Mouse (Mus musculus) liver, embryonic 11.5 days (tissue): ENCODE measurements around the gene Ccdc151. TPM values are rescaled to one million over a fixed set of nuclear protein-coding genes. Genes with fewer than 3 reads are reported as not detected.

Experiments
- ATAC-seq: fragments of 200-750 bp; cut with Nextera tagmentation; replicated peaks from 2 replicates; pipeline ENCODE4 v1.8.0; 2017; ENCODE audit warnings: moderate number of reproducible peaks, mild to moderate bottlenecking, moderate TSS enrichment, moderate library complexity; ENCODE audit not compliant: low FRiP score
- DNase-seq: peaks from one replicate; pipeline ENCODE4 v3.0.0-alpha.2; 2017; ENCODE audit warnings: low spot score
- H3K27ac ChIP-seq: fragments of 300-500 bp; sonication (generic); 2 replicates; pipeline ENCODE4 v1.5.1; 2014; ENCODE audit warnings: mild to moderate bottlenecking, low read depth, low read length, control low read depth
- H3K27me3 ChIP-seq: fragments of 300-500 bp; sonication (generic); replicated peaks from 2 replicates; pipeline ENCODE4 v1.6.1; 2014; ENCODE audit warnings: low read length, mixed read lengths; ENCODE audit not compliant: control insufficient read depth, insufficient read depth
- H3K36me3 ChIP-seq: fragments of 300-500 bp; sonication (generic); 2 replicates; pipeline ENCODE4 v1.6.1; 2014; ENCODE audit warnings: mild to moderate bottlenecking, low read length, moderate library complexity, mixed read lengths; ENCODE audit not compliant: control insufficient read depth, insufficient read depth
- H3K4me1 ChIP-seq: fragments of 300-500 bp; sonication (generic); replicated peaks from 2 replicates; pipeline ENCODE4 v1.6.1; 2014; ENCODE audit warnings: low read length, mixed read lengths; ENCODE audit not compliant: control insufficient read depth, insufficient read depth
- H3K4me2 ChIP-seq: fragments of 300-500 bp; sonication (generic); 2 replicates; pipeline ENCODE4 v1.6.1; 2014; ENCODE audit warnings: mild to moderate bottlenecking, control low read depth, moderate library complexity
- H3K4me3 ChIP-seq: fragments of 300-500 bp; sonication (generic); 2 replicates; pipeline ENCODE4 v1.5.1; 2014; ENCODE audit warnings: low read depth, low read length, control low read depth
- H3K9ac ChIP-seq: fragments of 300-500 bp; sonication (generic); 2 replicates; pipeline ENCODE4 v1.6.1; 2014; ENCODE audit warnings: low read depth, low read length, control low read depth
- H3K9me3 ChIP-seq: fragments of 300-500 bp; sonication (generic); 2 replicates; pipeline ENCODE4 v1.6.1; 2016; ENCODE audit warnings: low read length, inconsistent platforms, mixed read lengths; ENCODE audit not compliant: control insufficient read depth
- WGBS: fragments of 180-500 bp; shearing (Covaris S2); extraction: QIAGEN DNeasy Blood & Tissue Kit; methylation state at CpG from one replicate; pipeline ENCODE4 v1.1.7; 2014; 5-methylcytosine and 5-hydroxymethylcytosine counted together
- polyA plus RNA-seq: library from polyadenylated mRNA; unstranded; fragments of >200 nt; fragmentation: Nextera tagmentation; extraction: Ambion mirVana; gene quantifications from 2 replicates; pipeline ENCODE4 v1.2.1, GENCODE M21; 2014

Gene Ccdc151
- polyA plus RNA-seq, 1 experiment from 2014 or later, result 0.23 TPM

GRCm38 (mm10) chr9:21987592-21988342, 14.7 kb downstream of the Ccdc151 start:
- no peak overlapping the region for H3K27ac ChIP-seq
- H3K4me3 ChIP-seq, result no peak overlapping the region
- no peak overlapping the region for H3K4me2 ChIP-seq
- H3K9me3 ChIP-seq, result no peaks in the 10 kb centered on the region
- ATAC-seq, result no peak
- WGBS, result 7% methylated on average over 36 of the region's 36 CpGs
- no peak for DNase-seq
- H3K4me1 ChIP-seq, result peaks cover 10% of the 10 kb centered on the region; the same call in 1 of the 2 replicates
- H3K9ac ChIP-seq, result no peak overlapping the region
- H3K36me3 ChIP-seq, result no peaks in the 10 kb centered on the region
- H3K27me3 ChIP-seq, result peaks cover 96% of the 10 kb centered on the region

- no peak for DNase-seq
- Histone ChIP-seq H3K36me3 (no peaks in the 10 kb centered on the region), H3K27me3 (peaks cover 89% of the 10 kb centered on the region), H3K9me3 (0 out of 2 replicates have a peak, but pooled peaks cover 3% of the 10 kb centered on the region), H3K9ac (no peak overlapping the region), H3K27ac (no peak overlapping the region), H3K4me2 (no peak overlapping the region), H3K4me3 (no peak overlapping the region), H3K4me1 (no peaks in the 10 kb centered on the region; the same call in 1 of the 2 replicates)
- 15% methylated on average over 3 of the region's 3 CpGs for WGBS
- no peak for ATAC-seq
Observed at GRCm38 (mm10) chr9:21983911-21984310, 18.5 kb downstream of the Ccdc151 start.

- no peak overlapping the region for H3K9ac ChIP-seq
- ATAC-seq, result no peak
- H3K4me3 ChIP-seq, result no peak overlapping the region
- no peak overlapping the region for H3K27ac ChIP-seq
- H3K27me3 ChIP-seq, result peaks cover 40% of the 10 kb centered on the region
- no peak overlapping the region for H3K4me2 ChIP-seq
- WGBS, result 87% methylated on average over 4 of the region's 4 CpGs
- no peak for DNase-seq
- no peaks in the 10 kb centered on the region for H3K36me3 ChIP-seq
- no peaks in the 10 kb centered on the region for H3K4me1 ChIP-seq
- 0 out of 2 replicates have a peak, but pooled peaks cover 3% of the 10 kb centered on the region for H3K9me3 ChIP-seq
Observed at GRCm38 (mm10) chr9:21978398-21979128, 23.9 kb downstream of the Ccdc151 start.

GRCm38 (mm10) chr9:21977972-21978371, 24.5 kb downstream of the Ccdc151 start:
- Histone ChIP-seq H3K4me1 (no peaks in the 10 kb centered on the region), H3K27ac (no peak overlapping the region), H3K4me3 (no peak overlapping the region), H3K36me3 (no peaks in the 10 kb centered on the region), H3K4me2 (no peak overlapping the region), H3K9me3 (0 out of 2 replicates have a peak, but pooled peaks cover 3% of the 10 kb centered on the region), H3K9ac (no peak overlapping the region), H3K27me3 (peaks cover 34% of the 10 kb centered on the region)
- no peak for DNase-seq
- WGBS, result 14% methylated on average over 2 of the region's 2 CpGs
- ATAC-seq, result no peak

- no peaks in the 10 kb centered on the region for H3K4me1 ChIP-seq
Observed at GRCm38 (mm10) chr9:21977331-21977730, 25.1 kb downstream of the Ccdc151 start.

GRCm38 (mm10) chr9:21976626-21977175, 25.7 kb downstream of the Ccdc151 start:
- Histone ChIP-seq H3K36me3 (no peaks in the 10 kb centered on the region), H3K4me3 (no peak overlapping the region), H3K9ac (no peak overlapping the region), H3K27ac (no peak overlapping the region), H3K27me3 (peaks cover 25% of the 10 kb centered on the region), H3K4me1 (no peaks in the 10 kb centered on the region), H3K9me3 (no peaks in the 10 kb centered on the region), H3K4me2 (no peak overlapping the region)
- 87% methylated on average over 10 of the region's 10 CpGs for WGBS
- no peak for ATAC-seq
- no peak for DNase-seq

More at GRCm38 (mm10) chr9:21977331-21977730, 25.1 kb downstream of the Ccdc151 start:
- DNase-seq (no peak), ATAC-seq (no peak)
- peaks cover 31% of the 10 kb centered on the region for H3K27me3 ChIP-seq
- H3K27ac ChIP-seq, result no peak overlapping the region
- H3K4me2 ChIP-seq, result no peak overlapping the region
- H3K4me3 ChIP-seq, result no peak overlapping the region
- H3K9ac ChIP-seq, result no peak overlapping the region
- 0 out of 2 replicates have a peak, but pooled peaks cover 2% of the 10 kb centered on the region for H3K9me3 ChIP-seq
- H3K36me3 ChIP-seq, result no peaks in the 10 kb centered on the region
- 83% methylated on average over 5 of the region's 5 CpGs for WGBS

- no peaks in the 10 kb centered on the region for H3K36me3 ChIP-seq
- no peak overlapping the region for H3K27ac ChIP-seq
- no peaks in the 10 kb centered on the region for H3K27me3 ChIP-seq
- H3K9ac ChIP-seq, result no peak overlapping the region
- no peaks in the 10 kb centered on the region for H3K9me3 ChIP-seq
- WGBS, result 85% methylated on average over 4 of the region's 4 CpGs
- H3K4me2 ChIP-seq, result no peak overlapping the region
- DNase-seq, result no peak
- no peak for ATAC-seq
- no peak overlapping the region for H3K4me3 ChIP-seq
- H3K4me1 ChIP-seq, result no peaks in the 10 kb centered on the region
Observed at GRCm38 (mm10) chr9:21969304-21969703, 33.1 kb downstream of the Ccdc151 start.

- ATAC-seq (no peak), DNase-seq (no peak)
- H3K36me3 ChIP-seq, result no peaks in the 10 kb centered on the region
- H3K9me3 ChIP-seq, result no peaks in the 10 kb centered on the region
- H3K9ac ChIP-seq, result no peak overlapping the region
- WGBS, result 59% methylated on average over 6 of the region's 6 CpGs
- peaks cover 4% of the 10 kb centered on the region for H3K4me1 ChIP-seq
- H3K27me3 ChIP-seq, result no peaks in the 10 kb centered on the region
- no peak overlapping the region for H3K4me3 ChIP-seq
- no peak overlapping the region for H3K27ac ChIP-seq
- H3K4me2 ChIP-seq, result no peak overlapping the region
Observed at GRCm38 (mm10) chr9:21968883-21969282, 33.6 kb downstream of the Ccdc151 start.
